Mouse (Mus musculus) adrenal gland, postnatal 25 days (tissue): ENCODE data around the gene Arid1b. TPM values are rescaled to one million over a fixed set of nuclear protein-coding genes. Genes with fewer than 3 reads are reported as not detected.

Experiments
- DNase-seq: peaks from one replicate; pipeline ENCODE4 v3.0.0; 2021; ENCODE audit warnings: mixed read lengths
- total RNA-seq: library from RNA; stranded (reverse); gene quantifications from 2 replicates; pipeline ENCODE4 v1.2.3, GENCODE M21; 2021

The Arid1b gene
- total RNA-seq, 1 experiment from 2014 or later: 85.8 TPM

- DNase-seq: no peak
Observed at GRCm38 (mm10) chr17:5163251-5163826, 169.2 kb downstream of the Arid1b start.

GRCm38 (mm10) chr17:5164794-5165193, 170.7 kb downstream of the Arid1b start:
- DNase-seq: no peak

GRCm38 (mm10) chr17:5165201-5165825, 171.2 kb downstream of the Arid1b start:
- no peak for DNase-seq

- DNase-seq: no peak
Observed at GRCm38 (mm10) chr17:5166175-5166574, 172.0 kb downstream of the Arid1b start.

- DNase-seq: no peak
Observed at GRCm38 (mm10) chr17:5168046-5168445, 173.9 kb downstream of the Arid1b start.

GRCm38 (mm10) chr17:5168640-5169039, 174.5 kb downstream of the Arid1b start:
- DNase-seq: no peak

GRCm38 (mm10) chr17:5170321-5170720, 176.2 kb downstream of the Arid1b start:
- no peak for DNase-seq

- no peak for DNase-seq
Observed at GRCm38 (mm10) chr17:5171467-5171866, 177.3 kb downstream of the Arid1b start.

- no peak for DNase-seq
Observed at GRCm38 (mm10) chr17:5174426-5175020, 180.4 kb downstream of the Arid1b start.

GRCm38 (mm10) chr17:5175535-5175934, 181.4 kb downstream of the Arid1b start:
- DNase-seq: no peak

- no peak for DNase-seq
Observed at GRCm38 (mm10) chr17:5176315-5176714, 182.2 kb downstream of the Arid1b start.

GRCm38 (mm10) chr17:5178534-5178933, 184.4 kb downstream of the Arid1b start:
- DNase-seq: no peak

GRCm38 (mm10) chr17:5179004-5179403, 184.9 kb downstream of the Arid1b start:
- no peak for DNase-seq

GRCm38 (mm10) chr17:5179412-5179811, 185.3 kb downstream of the Arid1b start:
- no peak for DNase-seq

GRCm38 (mm10) chr17:5179925-5180525, 185.9 kb downstream of the Arid1b start:
- no peak for DNase-seq

- DNase-seq: no peak
Observed at GRCm38 (mm10) chr17:5180925-5181324, 186.8 kb downstream of the Arid1b start.

GRCm38 (mm10) chr17:5182493-5182892, 188.4 kb downstream of the Arid1b start:
- no peak for DNase-seq

- DNase-seq: no peak
Observed at GRCm38 (mm10) chr17:5185501-5185900, 191.4 kb downstream of the Arid1b start.

- no peak for DNase-seq
Observed at GRCm38 (mm10) chr17:5187546-5187945, 193.4 kb downstream of the Arid1b start.

GRCm38 (mm10) chr17:5188400-5188799, 194.3 kb downstream of the Arid1b start:
- DNase-seq: no peak

- DNase-seq: peak; percentile 97
Observed at GRCm38 (mm10) chr17:5189551-5190351, 195.6 kb downstream of the Arid1b start.

GRCm38 (mm10) chr17:5190367-5190766, 196.2 kb downstream of the Arid1b start:
- no peak for DNase-seq
